Mouse (Mus musculus): Measurements from ENCODE around the gene Tpd52l1.

The Tpd52l1 gene

GRCm38 (mm10) chr10:31352845-31353427 is 92.8 kb downstream of the Tpd52l1 start:
- intact Hi-C loops (cut with DNase I), result no loop called here

- intact Hi-C loops (cut with DNase I), result no loop called here
Measured at GRCm38 (mm10) chr10:31351056-31351455, 94.7 kb downstream of the Tpd52l1 start.

- intact Hi-C loops (cut with DNase I), result no loop called here
Measured at GRCm38 (mm10) chr10:31346401-31346800, 99.4 kb downstream of the Tpd52l1 start.

- intact Hi-C loops (cut with DNase I), result no loop called here
Measured at GRCm38 (mm10) chr10:31336432-31336831, 109.3 kb downstream of the Tpd52l1 start.

GRCm38 (mm10) chr10:31331225-31331775 is 114.5 kb downstream of the Tpd52l1 start:
- intact Hi-C loops (cut with DNase I), result no loop called here

GRCm38 (mm10) chr10:31330286-31330962 is 115.3 kb downstream of the Tpd52l1 start:
- intact Hi-C loops (cut with DNase I), result no loop called here

- intact Hi-C loops (cut with DNase I), result no loop called here
Measured at GRCm38 (mm10) chr10:31329436-31329835, 116.3 kb downstream of the Tpd52l1 start.

GRCm38 (mm10) chr10:31318491-31318890 is 127.3 kb downstream of the Tpd52l1 start:
- intact Hi-C loops (cut with DNase I), result loop anchor here (5.0 kb wide), 1 partner anchor 129 kb away; the partner anchor contains the start of gene Tpd52l1

- intact Hi-C loops (cut with DNase I), result no loop called here
Measured at GRCm38 (mm10) chr10:31312865-31313848, 132.6 kb downstream of the Tpd52l1 start, which contains the start of gene Hddc2. Hddc2 (plus strand) TSS chr10:31313383.

- intact Hi-C loops (cut with DNase I), result no loop called here
Measured at GRCm38 (mm10) chr10:31307024-31307598, 138.6 kb downstream of the Tpd52l1 start.

- intact Hi-C loops (cut with DNase I), result no loop called here
Measured at GRCm38 (mm10) chr10:31303446-31303845, 142.3 kb downstream of the Tpd52l1 start.

- intact Hi-C loops (cut with DNase I), result no loop called here
Measured at GRCm38 (mm10) chr10:31300292-31300691, 145.5 kb downstream of the Tpd52l1 start.

GRCm38 (mm10) chr10:31298921-31299574 is 146.7 kb downstream of the Tpd52l1 start:
- intact Hi-C loops (cut with DNase I), result no loop called here

- intact Hi-C loops (cut with DNase I), result no loop called here
Measured at GRCm38 (mm10) chr10:31298263-31298662, 147.5 kb downstream of the Tpd52l1 start.

- intact Hi-C loops (cut with DNase I), result loop anchor here (1.0 kb wide), 1 partner anchor 471 kb away; no protein-coding TSS in a partner anchor
Measured at GRCm38 (mm10) chr10:31297106-31297505, 148.7 kb downstream of the Tpd52l1 start.

- intact Hi-C loops (cut with DNase I), result no loop called here
Measured at GRCm38 (mm10) chr10:31296458-31296857, 149.3 kb downstream of the Tpd52l1 start.

GRCm38 (mm10) chr10:31295705-31296104 is 150.1 kb downstream of the Tpd52l1 start:
- intact Hi-C loops (cut with DNase I), result no loop called here

GRCm38 (mm10) chr10:31288697-31289390 is 156.9 kb downstream of the Tpd52l1 start:
- intact Hi-C loops (cut with DNase I), result no loop called here

GRCm38 (mm10) chr10:31287787-31288186 is 158.0 kb downstream of the Tpd52l1 start:
- intact Hi-C loops (cut with DNase I), result no loop called here
